Mouse (Mus musculus): ENCODE measurements at regions not wholly inside any gene's neighbourhood (a gene's known extent, or its start where the extent isn't known, plus 50 kb on each side); places are given as distances from the start of the nearest gene placed in this dataset.

DNA sequence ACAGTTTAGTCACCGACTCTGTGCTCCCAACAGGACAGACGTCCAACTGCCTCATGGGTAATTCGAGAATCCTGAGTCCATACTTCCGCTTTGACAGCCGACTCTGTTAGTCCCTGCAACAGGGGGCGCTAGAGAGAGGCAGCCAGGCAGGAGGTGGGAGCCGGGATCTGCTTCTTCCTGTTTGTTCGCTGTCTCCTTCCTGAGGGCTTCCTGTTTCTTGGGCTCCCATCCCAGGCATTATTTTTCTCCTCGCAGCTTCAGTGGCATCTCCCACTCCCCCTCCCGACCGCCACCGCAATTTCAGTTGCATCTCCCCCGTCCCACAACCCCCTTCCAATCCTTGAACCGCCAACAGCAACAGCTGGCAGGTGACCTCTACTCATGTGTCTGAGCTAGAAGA is 211.1 kb downstream of the Xxylt1 start:
- no peak for DNase-seq (ENCODE audit: low spot score in 2 of 2)

DNA sequence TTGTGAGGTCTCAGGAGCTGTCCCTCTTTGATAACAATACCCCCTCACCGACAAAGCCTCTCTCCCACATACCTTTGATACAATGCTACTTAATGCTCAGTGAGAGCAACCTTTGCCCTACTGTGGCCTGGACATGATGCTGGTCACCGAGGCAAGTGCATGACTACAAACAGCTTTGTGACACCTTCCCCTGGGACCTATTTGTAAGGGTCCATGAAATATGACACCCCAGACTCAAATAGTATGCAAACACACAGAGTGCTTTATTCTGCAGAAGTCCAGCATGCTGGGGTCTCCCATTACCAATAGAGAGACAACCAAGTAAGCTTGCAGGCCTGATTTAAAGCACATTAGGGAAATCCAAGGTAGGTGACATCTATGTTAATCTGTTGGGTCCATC is 210.6 kb downstream of the Xxylt1 start:
- DNase-seq (ENCODE audit: low spot score in 2 of 2): no peak

GRCm38 (mm10) chr16:30872147-30872546 is 209.1 kb downstream of the Xxylt1 start:
- no peak for DNase-seq (ENCODE audit: low spot score in 2 of 2)

DNA sequence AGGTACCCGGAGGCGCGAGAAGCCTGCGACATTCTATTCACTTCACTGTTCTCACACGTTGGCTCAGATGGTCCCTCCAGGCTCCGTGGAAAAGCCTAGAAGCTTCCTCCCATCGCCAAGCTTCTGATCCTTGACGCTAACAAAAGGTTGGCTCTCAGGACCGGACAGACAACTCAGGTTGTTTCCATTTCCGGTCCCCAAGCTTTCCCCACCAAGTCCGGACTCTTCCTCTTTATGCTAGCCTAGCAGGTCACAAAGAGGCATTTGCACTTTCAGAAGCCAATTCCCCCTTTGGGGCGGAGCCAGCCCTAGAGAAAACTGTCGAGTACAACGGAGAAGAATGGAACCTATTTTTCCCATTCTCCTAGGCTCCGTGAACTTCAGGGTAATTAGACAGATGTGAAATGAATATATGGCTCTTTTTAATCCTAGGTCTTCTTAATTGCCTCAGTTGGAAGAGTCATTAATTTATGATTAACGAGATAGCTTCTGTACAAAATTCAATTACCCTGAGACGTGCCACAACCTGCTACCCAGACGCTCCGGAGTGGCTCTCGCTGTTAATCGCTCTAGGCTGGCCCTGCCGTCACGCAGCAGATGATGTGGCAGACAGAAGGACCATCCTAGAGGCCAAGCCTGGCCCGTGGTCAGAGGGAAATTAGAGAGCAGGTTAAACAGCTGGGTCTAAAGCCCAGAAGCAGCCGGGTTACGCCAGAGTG is 207.6 kb downstream of the Xxylt1 start:
- peak in 1 of 2 experiments; percentile 8 for DNase-seq (ENCODE audit: low spot score in 2 of 2)

DNA sequence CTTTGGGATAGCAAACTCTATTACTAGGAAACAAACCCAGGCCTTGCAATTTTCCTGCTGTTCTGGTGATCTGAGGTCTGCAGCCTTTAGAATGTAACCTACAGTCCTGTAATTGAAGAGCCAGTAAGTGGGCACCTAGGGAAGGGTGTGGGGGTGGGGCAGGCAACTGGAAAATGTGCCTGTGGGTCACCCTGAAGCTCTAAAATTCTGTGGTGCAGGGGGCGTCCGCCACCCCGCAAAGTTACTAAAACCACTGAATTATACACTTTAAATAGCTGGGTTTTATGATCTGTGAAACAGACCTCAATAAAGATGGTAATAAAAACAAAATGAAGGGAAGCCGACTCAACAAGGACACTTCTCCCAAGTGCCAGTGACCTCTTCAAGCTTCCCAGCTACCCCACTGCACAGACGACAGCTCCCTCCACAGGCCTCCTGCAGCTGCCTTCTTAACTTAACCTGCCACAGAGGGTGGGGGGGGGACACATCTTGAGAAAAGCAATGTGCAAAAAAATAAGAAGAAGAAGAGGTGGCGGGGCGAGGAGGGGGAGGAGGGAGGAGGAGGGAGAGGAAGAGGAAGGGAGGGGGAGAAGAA is 205.9 kb downstream of the Xxylt1 start:
- no peak for DNase-seq (ENCODE audit: low spot score in 2 of 2)

DNA sequence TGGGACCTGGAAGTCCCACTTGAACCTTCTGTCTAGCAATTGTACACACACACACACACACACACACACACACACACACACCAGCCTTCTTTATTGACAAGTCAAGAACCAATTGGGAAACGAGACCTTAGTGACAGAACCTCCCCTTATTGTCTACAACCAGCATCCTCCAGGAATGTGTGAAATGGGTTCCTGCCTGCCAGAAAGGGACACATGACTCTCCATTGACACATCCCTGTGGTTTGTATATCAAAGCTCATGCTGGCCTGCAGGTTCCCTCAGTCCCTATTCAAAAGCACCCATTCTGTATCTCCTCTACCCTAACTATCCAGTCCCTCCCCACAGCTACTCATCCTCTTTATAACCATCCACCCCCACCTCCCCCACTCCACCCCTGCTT is 202.4 kb downstream of the Xxylt1 start:
- no peak for DNase-seq (ENCODE audit: low spot score in 2 of 2)

GRCm38 (mm10) chr16:30879878-30880277 is 201.4 kb downstream of the Xxylt1 start:
- no peak for DNase-seq (ENCODE audit: low spot score in 2 of 2)

- no peak for DNase-seq (ENCODE audit: low spot score in 2 of 2)
These were observed 200.6 kb downstream of the Xxylt1 start for GRCm38 (mm10) chr16:30880682-30881081.

DNA sequence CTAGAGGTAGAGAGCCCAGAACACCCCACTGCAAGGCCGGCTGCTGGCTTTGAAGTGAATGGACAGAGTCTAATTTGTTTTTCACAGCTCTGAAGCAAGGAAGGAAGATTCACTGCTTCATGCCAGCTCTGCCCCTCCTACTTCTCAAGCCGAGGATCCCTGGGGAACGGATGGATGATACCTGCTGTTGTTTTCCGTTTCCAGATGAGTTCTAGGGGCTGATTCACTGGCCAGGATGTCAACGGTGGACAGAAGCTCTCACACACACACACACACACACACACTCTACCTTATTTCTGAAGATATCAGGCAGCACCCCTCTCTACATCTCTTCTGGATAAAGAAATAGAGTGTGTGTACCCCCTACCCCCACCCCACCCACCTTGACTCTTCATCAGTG is 200.0 kb downstream of the Xxylt1 start:
- DNase-seq (ENCODE audit: low spot score in 2 of 2): no peak

- DNase-seq (ENCODE audit: low spot score in 2 of 2): no peak
These were observed 197.6 kb downstream of the Xxylt1 start for GRCm38 (mm10) chr16:30883490-30884188.

DNA sequence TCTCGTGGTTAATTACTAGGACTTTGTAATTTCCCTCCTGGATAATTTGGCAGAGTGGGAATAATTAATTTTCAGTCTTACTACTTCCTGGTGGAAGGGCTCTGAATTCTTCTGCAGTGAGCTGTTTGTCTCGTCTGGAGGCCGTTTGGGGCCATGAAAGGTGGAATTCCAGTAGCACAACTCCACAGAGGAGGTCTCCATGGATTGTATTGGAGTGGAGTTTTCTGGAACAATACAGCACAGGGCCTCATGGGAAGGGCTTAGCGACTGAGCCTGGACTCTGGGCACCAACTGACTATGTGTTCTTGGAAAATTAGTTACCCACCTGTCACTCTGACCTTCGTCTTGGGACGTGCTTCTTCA is 197.1 kb downstream of the Xxylt1 start:
- DNase-seq (ENCODE audit: low spot score in 2 of 2): no peak

DNA sequence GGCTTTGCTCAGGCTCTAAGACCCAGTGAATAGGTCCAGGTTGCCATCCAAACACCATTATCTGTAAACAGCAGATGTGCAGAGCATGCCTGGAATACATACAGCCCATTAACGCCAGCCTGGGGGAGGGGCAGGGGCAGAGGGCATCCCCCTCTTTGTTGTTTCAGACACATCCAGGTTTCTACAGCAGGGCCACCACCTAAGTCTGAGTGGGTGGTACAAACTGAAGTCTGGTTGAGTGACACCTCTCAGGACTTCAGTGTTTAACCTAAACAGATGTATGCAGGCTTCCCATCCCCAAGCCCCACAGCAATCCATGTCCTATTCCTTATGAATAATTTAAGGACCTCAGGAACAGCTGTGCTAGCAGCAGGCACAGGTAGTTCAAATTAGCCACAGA is 194.2 kb downstream of the Xxylt1 start:
- no peak for DNase-seq (ENCODE audit: low spot score in 2 of 2)

- no peak for DNase-seq (ENCODE audit: low spot score in 2 of 2)
These were observed 193.7 kb downstream of the Xxylt1 start for GRCm38 (mm10) chr16:30887536-30887935.

DNA sequence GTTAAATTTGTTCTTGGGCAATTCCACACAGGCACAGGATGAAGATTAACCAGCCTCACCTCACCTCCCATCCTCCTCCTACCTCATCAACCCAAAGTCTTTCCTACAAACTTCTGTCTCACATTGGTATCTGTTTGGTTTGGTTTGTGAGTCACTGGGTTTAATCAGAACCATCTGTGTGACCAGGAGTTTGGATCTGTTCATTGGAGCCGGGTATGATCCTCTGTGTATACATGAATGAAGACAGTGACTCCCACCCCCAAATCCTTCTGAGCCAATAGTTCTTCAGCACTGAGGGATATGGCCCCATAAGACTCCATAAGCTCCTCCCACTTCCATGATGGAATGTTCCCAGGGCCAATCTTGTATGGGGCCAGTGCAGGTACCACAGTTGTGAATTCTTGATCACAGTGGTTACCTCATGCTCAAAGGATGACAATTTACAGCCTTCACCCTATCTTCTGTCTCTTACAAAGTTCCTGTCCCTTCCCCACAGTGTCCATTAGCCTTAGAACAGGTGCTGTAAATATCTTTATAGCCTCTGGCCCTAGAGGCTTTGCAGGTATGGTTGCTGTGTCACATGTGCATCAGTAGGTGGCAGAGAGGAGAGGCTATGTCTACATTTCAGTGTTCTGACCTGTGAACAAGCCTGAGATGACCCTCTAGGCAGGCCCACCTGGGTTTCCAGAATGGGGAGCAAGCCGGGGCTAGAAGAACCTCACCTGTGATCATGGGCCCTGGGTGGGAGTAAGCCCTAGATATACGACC is 192.5 kb downstream of the Xxylt1 start:
- DNase-seq (ENCODE audit: low spot score in 2 of 2): no peak

- no peak for DNase-seq (ENCODE audit: low spot score in 2 of 2)
These were observed 188.6 kb downstream of the Xxylt1 start for GRCm38 (mm10) chr16:30892606-30893005.

GRCm38 (mm10) chr16:30894086-30894485 is 187.1 kb downstream of the Xxylt1 start:
- no peak for DNase-seq (ENCODE audit: low spot score in 2 of 2)

DNA sequence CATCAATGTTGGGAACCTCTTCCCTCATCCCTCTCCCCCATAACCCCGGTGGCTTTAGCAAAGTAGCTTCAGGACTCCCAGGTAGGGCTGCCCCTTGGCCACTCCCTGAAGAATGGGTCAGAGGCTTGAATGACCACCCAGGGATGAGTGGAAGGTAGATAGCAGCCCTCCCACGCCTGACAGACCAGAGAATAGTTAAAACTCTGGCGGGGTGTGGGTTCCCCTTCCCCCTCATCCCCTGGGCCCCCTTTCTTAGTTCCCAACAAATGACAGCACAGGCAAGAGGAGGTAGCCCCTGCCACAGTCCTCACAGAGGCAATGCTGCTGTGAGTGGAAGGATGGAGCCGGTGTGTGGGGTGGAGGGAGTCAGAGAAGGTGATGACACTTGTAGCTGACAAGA is 186.2 kb downstream of the Xxylt1 start:
- no peak for DNase-seq (ENCODE audit: low spot score in 2 of 2)

DNA sequence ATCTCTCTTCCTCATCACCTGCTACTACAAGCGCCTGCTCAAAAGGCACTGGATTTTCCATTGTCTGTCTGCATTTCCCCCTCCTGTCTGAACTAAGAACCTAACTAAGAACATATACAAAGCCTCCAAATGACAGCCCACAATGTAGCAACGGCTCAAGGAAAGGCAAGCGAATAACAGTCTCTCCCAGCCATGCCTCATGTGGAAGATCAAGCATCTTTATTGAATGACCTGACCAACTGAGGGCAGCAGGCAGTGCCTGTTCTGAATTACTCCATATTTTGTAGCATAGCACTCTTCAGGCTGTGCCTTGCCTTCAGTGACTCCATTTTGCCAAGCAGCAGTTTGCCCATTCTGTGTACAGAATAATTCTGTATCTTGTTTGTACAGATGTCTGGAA is 183.9 kb downstream of the Xxylt1 start:
- no peak for DNase-seq (ENCODE audit: low spot score in 2 of 2)

DNA sequence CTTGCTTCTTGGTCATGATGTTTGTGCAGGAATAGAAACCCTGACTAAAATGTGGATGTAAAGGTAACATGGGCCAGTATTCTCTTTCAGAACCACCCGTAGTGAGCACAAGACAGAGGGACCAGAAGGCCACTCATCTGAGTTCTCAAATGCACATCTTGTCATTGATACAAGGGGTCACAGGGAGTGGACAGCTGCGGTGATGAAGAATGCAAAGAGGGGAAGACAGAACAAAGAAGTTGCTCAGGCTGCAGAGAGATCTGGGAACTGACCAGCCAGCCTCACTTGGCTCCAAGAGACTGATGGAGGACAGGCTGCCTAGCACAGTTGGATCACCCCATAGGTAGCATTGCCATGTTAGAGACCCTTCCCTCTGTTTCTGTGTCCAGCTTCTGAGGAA is 181.1 kb downstream of the Xxylt1 start:
- DNase-seq (ENCODE audit: low spot score in 2 of 2): no peak

DNA sequence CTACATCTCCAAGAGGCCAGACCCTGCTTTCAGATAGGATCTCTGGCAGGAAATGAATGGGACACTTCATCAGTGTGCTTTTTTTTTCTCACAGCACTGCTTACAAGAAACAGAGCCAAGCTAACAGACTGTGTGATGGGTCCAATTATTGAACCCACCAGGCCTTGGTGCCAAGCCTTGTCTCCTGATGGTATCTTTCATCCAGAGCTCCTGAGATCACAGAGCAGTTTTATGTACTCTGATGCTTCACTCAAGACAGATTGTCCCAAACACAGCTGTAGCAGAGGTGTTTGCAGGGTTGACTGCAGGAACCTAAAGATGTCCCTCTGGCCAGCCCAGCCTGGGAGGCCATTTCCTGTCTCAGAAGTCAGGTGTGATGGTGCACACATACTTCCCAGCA is 179.9 kb downstream of the Xxylt1 start:
- DNase-seq (ENCODE audit: low spot score in 2 of 2): no peak
